Mouse (Mus musculus): ENCODE data around the gene Traf3ip3.

Traf3ip3 gene

DNA sequence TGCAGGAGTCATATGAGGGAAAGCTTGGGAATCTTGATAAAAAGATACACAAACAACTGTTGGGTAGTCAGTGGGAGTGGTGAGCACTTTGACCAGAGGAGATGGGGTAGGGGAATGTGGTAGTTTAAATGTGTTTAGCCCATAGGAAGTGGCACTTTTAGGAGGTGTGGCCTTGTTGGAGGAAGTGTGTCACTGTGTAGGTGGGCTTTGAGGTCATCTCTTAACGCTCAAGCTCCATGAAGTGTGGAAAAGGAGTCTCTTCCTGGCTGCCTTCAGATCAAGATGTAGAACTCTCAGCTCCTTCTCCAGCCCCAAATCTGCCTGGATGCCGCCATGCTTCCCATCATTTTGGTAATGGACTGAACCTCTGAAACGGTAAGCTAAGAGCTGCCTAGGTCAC lies 6.0 kb upstream of the Traf3ip3 start, which contains the start of gene Lamb3:
Lamb3 (plus strand) TSS at position 197 of the 400 bp plus-strand sequence.
- DNase-seq (ENCODE audit: low read depth, low spot score): no peak

- no peak for DNase-seq (ENCODE audit: low read depth, low spot score)
Measured at GRCm38 (mm10) chr1:193205431-193205830, 3.9 kb upstream of the Traf3ip3 start.

DNA sequence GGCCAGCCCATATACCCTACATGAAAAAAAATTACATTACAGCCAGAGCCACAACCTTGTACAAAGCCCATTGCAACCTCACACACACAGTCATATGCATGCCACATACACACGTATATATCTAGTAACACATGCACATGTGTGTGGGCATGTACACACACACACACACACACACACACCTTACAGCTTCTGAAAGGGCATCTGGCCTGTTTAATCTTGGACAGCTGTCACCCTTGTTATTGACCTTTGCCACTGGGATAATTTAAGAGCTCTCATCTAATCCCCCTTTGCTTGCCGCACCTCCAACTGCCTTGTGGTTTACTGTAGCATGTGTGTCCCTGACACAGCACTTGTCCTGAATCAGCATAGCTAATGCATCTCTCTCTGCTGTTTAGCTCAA lies 2.3 kb upstream of the Traf3ip3 start:
- no peak for DNase-seq (ENCODE audit: low read depth, low spot score)

GRCm38 (mm10) chr1:193200640-193201382 lies 692 bp downstream of the Traf3ip3 start:
- DNase-seq (ENCODE audit: low read depth, low spot score): no peak

- no peak for DNase-seq (ENCODE audit: low read depth, low spot score)
Measured at GRCm38 (mm10) chr1:193198312-193198711, 3.2 kb downstream of the Traf3ip3 start.

- no peak for DNase-seq (ENCODE audit: low read depth, low spot score)
Measured at GRCm38 (mm10) chr1:193197494-193198205, 3.9 kb downstream of the Traf3ip3 start.

DNA sequence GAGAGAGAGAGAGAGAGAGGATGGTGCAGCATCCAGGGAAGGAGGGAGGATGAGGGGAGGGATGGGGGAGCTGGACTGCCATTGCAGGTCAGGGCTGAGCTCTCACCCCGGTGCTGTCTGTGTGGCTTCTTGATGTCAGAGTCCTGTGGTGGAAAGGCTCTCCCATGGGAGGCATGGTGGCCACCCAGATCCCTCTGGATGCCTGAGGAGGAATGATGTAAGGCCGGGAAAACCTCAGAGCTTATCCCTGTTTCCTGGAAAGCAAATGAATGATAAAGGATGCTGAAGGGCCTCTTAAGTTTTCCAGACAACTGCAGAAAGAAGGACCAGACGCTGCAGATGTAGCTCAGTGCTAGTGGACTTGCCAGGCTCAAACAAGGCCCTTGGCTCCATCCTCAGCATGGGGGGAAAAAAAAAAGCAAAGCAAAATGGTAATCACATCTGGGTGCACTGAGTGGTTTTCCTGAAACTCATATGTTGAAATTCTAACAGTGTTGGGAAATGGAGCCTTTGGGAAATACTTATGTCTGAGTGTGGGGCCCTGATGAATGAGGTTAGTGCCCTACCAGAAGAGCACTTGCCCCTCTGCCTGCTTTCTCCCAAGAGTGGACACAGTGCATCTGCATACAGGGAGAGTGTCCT lies 6.2 kb downstream of the Traf3ip3 start:
- no peak for DNase-seq (ENCODE audit: low read depth, low spot score)

- no peak for DNase-seq (ENCODE audit: low read depth, low spot score)
Measured at GRCm38 (mm10) chr1:193194416-193195140, 6.9 kb downstream of the Traf3ip3 start.

DNA sequence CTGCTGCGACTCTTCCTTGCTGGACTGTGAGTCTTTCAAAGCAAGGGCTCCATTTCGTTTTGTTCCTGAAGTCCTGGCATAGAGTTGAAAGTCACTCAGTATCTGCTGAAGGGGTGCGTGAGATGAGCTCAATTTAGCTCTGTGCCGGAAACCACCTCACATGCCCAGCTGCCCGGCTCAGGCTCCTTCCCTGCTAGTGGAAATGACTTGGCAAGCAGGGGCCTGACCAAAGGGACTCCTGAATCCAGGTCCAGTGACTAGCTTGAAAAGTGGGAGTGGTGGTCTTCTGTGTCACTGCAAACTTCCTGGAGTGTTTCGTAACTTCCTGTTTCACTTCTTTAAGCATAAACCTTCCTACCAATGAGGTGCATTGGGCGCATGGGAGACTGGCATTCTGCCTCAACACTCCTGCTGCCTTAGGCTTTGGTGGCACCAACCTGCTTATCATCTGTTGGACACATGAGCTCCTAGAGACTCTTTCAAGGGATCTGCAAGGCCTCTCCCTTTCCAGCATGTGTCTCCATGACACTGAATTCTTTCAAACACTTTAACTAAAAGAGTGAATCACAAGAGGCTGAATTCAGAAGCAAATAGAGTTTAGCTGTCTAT lies 9.7 kb downstream of the Traf3ip3 start:
- no peak for DNase-seq (ENCODE audit: low read depth, low spot score)

GRCm38 (mm10) chr1:193189771-193190170 lies 11.7 kb downstream of the Traf3ip3 start:
- no peak for DNase-seq (ENCODE audit: low read depth, low spot score)

GRCm38 (mm10) chr1:193189151-193189621 lies 12.3 kb downstream of the Traf3ip3 start:
- peak; percentile 53 for DNase-seq (ENCODE audit: low read depth, low spot score)

GRCm38 (mm10) chr1:193188257-193188656 lies 13.2 kb downstream of the Traf3ip3 start:
- no peak for DNase-seq (ENCODE audit: low read depth, low spot score)

DNA sequence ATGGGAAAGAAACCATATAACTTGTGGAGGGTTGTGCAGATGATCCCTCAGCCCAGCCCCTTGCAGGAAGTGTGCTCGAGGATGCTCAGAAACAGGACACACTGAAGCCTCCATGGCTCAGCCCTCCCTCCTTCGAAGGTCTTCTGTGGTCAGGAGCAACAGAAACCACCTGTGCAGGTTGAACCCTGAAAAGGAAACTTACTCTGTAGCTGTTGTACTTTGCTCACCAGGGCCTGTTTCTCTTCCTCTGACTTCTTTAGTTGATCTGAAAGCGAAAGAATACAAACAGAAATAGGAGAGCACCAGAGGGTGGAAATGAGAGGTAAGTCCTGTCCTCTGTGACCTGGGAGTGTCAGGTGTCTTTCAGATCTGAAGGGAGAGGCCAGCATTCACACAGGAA lies 20.4 kb downstream of the Traf3ip3 start:
- no peak for DNase-seq (ENCODE audit: low read depth, low spot score)

DNA sequence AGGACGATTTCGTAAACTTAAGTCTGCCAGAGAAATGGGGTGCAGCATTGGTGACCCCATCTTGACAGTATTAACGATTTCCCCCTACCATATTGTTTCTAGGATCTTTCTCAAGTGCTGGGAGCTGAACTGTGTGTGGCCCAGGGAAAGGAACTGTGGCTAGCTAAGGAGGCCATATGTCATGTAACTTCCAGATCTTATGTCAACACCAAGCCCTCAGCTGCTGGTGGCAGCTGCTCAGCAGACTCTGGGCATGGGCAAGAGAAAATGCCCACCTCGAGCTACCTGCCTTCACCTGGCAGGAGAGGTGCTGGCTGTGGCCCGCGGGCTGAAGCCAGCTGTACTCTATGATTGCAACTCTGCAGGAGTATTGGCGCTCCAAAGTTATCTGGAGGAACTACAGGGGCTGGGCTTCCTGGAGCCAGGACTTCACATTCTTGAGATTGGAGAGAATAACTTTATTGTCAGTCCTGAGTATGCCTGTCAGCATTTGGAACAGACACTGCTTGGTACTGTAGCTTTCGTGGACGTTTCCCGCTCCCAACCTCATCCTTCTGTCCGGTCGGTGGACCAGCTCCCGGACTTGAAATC lies 27.3 kb downstream of the Traf3ip3 start:
- no peak for DNase-seq (ENCODE audit: low read depth, low spot score)

- no peak for DNase-seq (ENCODE audit: low read depth, low spot score)
Measured at GRCm38 (mm10) chr1:193173810-193174129, 27.7 kb downstream of the Traf3ip3 start.

DNA sequence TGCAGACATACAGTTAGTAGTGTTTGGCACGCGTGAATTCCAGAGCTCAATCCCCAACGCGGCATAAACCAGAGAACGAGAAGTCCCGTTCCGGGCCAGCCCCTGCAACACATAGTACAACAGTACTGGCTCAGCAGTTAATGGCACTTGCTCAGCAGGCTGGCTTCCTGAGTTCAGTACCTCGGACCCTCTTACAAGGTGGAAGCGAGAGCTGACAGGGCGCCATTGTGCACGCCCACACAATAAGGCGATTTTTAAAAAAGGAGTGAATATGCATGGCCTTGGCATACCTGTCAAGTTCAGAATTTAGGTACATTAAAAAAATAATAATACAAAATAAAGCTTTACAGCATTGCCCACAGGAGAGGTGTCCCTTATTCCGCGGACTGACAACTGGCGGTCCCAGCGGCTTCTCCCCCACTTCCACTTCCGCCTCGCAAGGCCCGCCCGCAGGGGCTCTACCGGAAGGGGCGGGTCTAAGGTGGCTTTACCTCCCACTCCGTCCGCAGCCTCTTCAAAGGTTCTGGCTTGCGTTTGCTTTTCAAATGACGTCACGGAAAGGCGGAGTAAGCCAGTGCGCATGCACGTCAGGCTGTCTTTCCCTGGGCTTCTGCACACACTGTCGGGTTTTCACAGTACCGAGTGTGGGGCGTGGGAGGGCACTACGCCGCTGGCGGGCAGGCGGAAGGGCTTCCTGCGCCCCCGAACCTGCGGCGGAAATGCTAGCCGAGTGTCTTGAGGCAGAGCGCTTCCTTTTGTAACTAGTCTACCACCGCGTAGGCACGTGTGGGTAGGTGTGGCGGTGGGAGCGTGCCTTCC lies 28.3 kb downstream of the Traf3ip3 start:
- DNase-seq (ENCODE audit: low read depth, low spot score): peak; percentile 99

DNA sequence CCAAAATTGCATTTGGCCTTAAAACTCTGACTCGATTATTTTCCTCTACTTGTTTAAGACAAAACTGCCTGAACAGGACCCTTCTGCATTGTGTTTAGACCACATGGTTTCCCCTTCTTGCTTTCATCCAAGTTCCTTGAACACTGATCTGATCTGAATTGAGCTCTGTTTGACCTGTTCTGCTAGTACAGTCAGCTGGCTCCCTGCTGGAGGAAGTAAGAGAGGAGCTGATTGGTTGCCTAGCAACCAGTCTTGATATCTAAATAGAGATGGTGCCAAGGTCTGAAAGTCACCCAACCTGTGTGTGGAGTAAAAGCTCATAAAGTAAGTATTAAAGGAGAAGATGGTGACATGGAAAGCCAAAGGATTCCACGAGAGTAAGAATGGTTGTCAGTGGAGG lies 31.6 kb downstream of the Traf3ip3 start:
- DNase-seq (ENCODE audit: low read depth, low spot score): peak; percentile 12

GRCm38 (mm10) chr1:193169228-193169627 lies 32.3 kb downstream of the Traf3ip3 start:
- no peak for DNase-seq (ENCODE audit: low read depth, low spot score)

GRCm38 (mm10) chr1:193167746-193168145 lies 33.8 kb downstream of the Traf3ip3 start, which contains the start of gene A130010J15Rik:
TSS of gene A130010J15Rik (plus strand) at chr1:193168046.
- no peak for DNase-seq (ENCODE audit: low read depth, low spot score)

Data from mesoderm, embryonic 11.5 days (tissue).